Mouse (Mus musculus): ENCODE data around the gene Kcnh5.

DNA sequence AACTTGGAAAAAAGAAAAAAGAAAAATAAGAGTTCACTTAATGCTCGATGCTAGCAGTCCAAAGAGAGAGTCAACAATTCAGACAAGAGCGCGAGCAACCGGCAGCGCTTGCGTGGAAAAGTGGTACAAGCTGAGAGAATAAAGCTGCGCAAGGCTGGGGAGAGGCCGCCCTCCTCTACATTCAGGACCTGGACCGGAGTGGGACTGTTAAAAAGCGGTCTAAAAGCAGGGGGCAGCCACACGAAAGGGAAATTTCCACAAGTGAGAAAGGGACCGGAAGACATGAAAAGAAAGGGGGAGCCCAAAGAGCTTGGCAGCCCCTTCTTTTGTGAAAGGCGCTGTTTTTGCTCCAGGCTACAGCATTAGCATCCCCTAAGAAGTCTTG, 506 bp upstream of the Kcnh5 start:
- TF ChIP-seq EP300 (IDR thresholded peaks at IDR 0.05; ENCODE audit: low read depth) (no peak), CTCF (IDR thresholded peaks at IDR 0.05; ENCODE audit: low read depth) (no peak)

Data from heart, postnatal 0 days (tissue).